Mouse (Mus musculus): ENCODE data around the gene Ank3. TPM values are rescaled to one million over a fixed set of nuclear protein-coding genes. Genes with fewer than 3 reads are reported as not detected.
A peak's percentile ranks its signal among the peaks of the same experiment; 100 is the strongest.

Ank3 gene
- total RNA-seq, 2 experiments from 2014 or later, result 58.0 to 76.6 TPM

GRCm38 (mm10) chr10:69569740-69570139, 171.2 kb downstream of the Ank3 start:
- intact Hi-C loops (cut with DNase I), result no loop called here
- DNase-seq, result no peak

GRCm38 (mm10) chr10:69570466-69571288, 172.1 kb downstream of the Ank3 start:
- intact Hi-C loops (cut with DNase I), result no loop called here
- no peak for DNase-seq

- DNase-seq, result peak in 1 of 2 experiments; percentile 24
- intact Hi-C loops (cut with DNase I), result no loop called here
Observed at GRCm38 (mm10) chr10:69571422-69571821, 172.8 kb downstream of the Ank3 start.

DNA sequence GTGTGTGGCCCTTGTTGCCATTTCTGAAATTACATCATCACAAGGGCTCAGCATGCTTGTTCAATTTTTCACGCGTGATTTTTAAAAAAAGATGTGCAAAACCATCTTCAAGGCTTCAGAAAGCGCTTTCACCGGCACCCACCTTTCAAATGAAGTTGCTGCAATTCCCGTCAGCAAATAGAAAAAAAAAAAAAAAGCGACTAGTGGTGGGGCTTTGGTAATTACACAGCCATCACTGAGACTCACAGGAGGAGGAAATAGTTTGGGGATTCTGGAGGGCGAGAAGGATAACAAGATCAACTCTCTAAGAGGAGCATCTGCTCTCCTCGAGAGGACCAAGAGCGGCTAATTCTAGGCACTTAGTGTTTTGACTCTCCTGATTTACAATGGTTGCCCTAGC, 173.4 kb downstream of the Ank3 start:
- DNase-seq, result no peak
- intact Hi-C loops (cut with DNase I), result no loop called here

DNA sequence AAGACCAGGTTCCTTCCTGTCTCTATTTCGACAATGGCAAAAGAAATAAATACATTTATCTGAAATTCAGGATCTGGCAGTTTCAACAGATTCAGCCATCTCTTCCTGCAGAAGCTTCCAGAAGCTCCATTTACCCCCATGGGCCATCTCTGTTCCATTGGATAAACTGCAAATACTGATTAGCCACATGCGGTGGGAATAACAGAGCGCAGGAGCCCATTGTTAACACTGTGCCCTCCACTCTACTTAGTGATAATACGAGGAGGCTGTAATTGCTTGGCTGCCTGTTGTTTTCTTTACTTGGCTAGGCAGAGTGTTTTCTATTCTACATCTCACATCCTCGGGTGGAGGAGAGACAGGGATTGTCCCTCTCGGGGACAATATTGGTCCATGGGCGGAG, 174.5 kb downstream of the Ank3 start:
- no peak for DNase-seq
- intact Hi-C loops (cut with DNase I), result no loop called here

GRCm38 (mm10) chr10:69573746-69574145, 175.2 kb downstream of the Ank3 start:
- no peak for DNase-seq
- intact Hi-C loops (cut with DNase I), result no loop called here

GRCm38 (mm10) chr10:69574190-69574663, 175.7 kb downstream of the Ank3 start:
- no peak for DNase-seq
- intact Hi-C loops (cut with DNase I), result no loop called here

- no peak for DNase-seq
- intact Hi-C loops (cut with DNase I), result no loop called here
Observed at GRCm38 (mm10) chr10:69574894-69575293, 176.3 kb downstream of the Ank3 start.

DNA sequence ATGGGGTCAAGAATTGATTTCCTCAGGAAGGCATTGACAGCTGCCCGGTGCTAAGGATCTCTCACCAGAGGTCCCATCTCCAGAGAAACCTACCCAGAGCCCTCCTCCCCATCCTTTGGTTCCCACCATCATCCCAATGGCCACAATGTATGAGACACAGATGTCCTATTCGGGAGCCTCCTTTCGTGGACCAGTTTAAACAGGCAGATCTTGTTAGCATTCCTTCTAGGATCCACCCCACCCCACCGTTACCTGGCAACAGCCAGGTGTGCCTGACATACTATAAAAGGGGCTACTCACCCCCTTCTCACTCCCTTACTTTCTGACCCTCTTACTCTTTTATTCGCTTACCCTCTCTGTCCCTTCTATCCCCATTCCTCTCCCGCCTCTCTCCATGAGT, 176.9 kb downstream of the Ank3 start:
- DNase-seq, result no peak
- intact Hi-C loops (cut with DNase I), result no loop called here

GRCm38 (mm10) chr10:69576264-69576663, 177.7 kb downstream of the Ank3 start:
- DNase-seq, result no peak
- intact Hi-C loops (cut with DNase I), result no loop called here

GRCm38 (mm10) chr10:69577061-69577728, 178.6 kb downstream of the Ank3 start:
- intact Hi-C loops (cut with DNase I), result no loop called here
- no peak for DNase-seq

GRCm38 (mm10) chr10:69577729-69578061, 179.1 kb downstream of the Ank3 start:
- intact Hi-C loops (cut with DNase I), result no loop called here
- no peak for DNase-seq

GRCm38 (mm10) chr10:69579585-69579984, 181.0 kb downstream of the Ank3 start:
- DNase-seq, result peak in 1 of 2 experiments; percentile 22
- intact Hi-C loops (cut with DNase I), result no loop called here

- DNase-seq, result no peak
- intact Hi-C loops (cut with DNase I), result no loop called here
Observed at GRCm38 (mm10) chr10:69581525-69581924, 183.0 kb downstream of the Ank3 start.

DNA sequence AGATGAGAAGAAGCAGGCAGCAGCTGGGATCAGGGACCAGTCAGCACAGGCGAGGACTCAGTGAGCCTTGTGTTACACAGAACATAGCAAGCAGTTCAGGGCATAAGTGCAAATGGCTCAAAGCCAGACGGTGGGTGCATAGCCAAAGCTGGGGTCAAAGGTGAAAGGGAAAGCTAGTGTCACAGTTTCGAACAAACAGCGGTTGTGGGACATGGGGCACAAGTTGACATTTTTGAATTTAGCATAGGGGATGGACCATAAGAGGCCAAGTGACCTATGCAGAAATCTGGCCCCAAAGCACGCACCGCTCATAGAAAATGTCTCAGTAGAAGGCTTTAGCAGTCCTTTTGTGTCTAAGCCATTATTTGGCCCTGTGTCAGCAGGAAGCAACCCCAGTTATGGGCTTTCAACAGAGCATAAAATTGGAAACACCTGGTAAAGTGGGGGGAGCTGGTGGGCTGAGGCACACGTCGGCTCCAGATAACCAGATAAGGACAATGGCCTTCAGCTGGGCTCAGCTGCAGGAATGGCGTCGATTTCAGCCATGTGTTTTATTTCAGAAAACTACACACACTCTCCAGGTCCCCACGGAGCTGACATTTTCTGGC, 185.4 kb downstream of the Ank3 start:
- DNase-seq, result peak; percentile 56 to 62
- intact Hi-C loops (cut with DNase I), result no loop called here

DNA sequence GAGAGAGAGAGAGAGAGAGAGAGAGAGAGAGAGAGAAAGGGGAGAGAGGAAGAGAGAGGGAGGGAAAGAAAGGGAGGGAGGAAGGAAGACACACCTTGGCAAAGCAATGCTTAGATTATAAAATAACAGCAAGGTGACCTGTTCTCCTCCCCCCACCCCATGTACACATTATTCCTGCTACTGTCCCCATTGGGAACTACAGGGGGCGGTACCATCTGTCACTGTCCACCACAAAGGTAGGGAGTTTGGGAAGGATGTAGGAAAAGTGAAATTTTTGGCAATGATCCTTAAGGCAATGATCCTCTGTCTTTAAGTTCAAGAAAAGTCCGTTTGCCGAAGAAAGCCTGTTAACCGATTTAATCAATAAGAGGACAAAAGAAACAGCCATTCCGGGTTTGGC, 186.0 kb downstream of the Ank3 start:
- DNase-seq, result no peak
- intact Hi-C loops (cut with DNase I), result no loop called here

DNA sequence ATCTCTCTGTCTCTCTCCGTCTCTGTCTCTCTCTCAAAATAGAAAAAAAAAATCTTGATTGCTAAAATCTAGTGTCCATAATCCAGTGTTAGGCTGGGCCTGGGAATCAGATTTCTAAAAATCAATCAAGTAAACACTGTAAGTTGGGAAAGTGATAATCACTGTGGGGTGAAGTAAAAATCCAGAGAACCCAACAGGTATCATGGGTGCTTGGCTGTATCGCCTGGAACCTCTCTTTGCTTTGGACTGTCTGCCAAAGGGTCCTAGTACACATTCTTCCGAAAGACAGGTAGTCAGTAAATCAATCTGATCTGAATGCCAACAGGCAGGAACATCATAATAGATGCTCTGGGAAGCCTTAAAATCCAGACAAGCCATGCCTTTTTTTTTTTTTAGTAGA, 186.7 kb downstream of the Ank3 start:
- intact Hi-C loops (cut with DNase I), result no loop called here
- no peak for DNase-seq

- intact Hi-C loops (cut with DNase I), result loop anchor here (2.0 kb wide), 1 partner anchor 62 kb away; no protein-coding TSS in a partner anchor
- DNase-seq, result peak; percentile 86 to 90
Observed at GRCm38 (mm10) chr10:69594186-69595131, 195.9 kb downstream of the Ank3 start.

- intact Hi-C loops (cut with DNase I), result loop anchor here (2.0 kb wide), 1 partner anchor 63 kb away; no protein-coding TSS in a partner anchor
- DNase-seq, result no peak
Observed at GRCm38 (mm10) chr10:69595487-69595886, 196.9 kb downstream of the Ank3 start.

- intact Hi-C loops (cut with DNase I), result no loop called here
Observed at GRCm38 (mm10) chr10:69601471-69601870, 202.9 kb downstream of the Ank3 start.

More at GRCm38 (mm10) chr10:69601471-69601870, 202.9 kb downstream of the Ank3 start:
- no peak for DNase-seq
